Mouse (Mus musculus) cerebellum, postnatal 14 days (tissue): ENCODE data around the gene Hspb2.
A peak's percentile ranks its signal among the peaks of the same experiment; 100 is the strongest.

Experiments
- DNase-seq, 2 experiments: peaks; one replicate each; pipeline ENCODE4 v3.0.0; 2021; ENCODE audit warnings: mixed read lengths in 2 of 2

Hspb2 gene

DNA sequence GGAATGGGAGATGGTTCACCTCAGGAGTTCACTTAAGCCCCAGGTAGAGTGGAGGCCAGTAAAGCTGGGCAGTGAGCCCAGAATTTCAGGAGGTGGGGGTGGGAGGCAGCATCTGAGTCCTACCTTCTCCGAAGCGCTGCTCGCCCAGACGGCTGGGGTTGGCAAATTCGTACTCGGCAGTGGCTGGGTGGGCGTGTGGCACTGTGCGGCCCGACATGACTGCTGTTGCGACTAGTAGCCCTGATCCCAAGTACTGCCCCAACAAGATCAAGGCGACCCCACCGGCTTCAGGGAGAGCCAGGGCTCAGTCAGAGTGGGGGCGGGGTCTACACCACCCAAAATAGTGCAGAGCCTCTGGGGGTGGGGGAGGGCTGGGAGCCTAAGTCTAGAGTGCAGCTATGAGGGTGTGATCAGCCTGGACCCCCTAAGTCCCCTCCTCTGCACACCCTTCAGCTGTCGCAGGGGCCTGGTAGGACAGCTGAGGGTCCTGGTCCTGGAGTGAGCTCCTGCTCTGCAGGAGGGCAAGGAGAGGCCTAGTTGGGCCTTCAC lies at the start of gene Hspb2:
Gene Hspb2 (minus strand): TSS at position 301 of the 549 bp plus-strand sequence.
- DNase-seq = peak; percentile 51 to 64

DNA sequence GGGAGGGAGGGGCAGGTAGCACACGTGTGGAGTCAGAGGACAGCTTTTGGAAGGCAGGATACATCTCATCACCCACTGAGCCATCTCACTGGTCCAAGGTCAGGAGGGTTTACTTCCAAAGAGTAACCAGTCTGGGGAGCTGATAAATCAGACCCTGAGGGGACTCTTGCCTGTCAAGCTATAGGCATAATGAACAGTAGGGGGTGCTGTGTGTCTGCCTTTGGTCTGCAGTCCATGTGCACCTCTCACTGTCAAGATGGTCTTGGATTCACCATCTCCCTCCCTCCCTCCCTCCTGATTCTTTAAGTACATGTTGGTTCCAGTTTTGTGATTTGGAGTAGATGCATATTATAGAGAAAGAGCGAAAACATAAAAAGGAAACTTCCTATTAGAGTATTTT lies 48.8 kb upstream of the Hspb2 start:
- DNase-seq = peak; percentile 59 to 63

DNA sequence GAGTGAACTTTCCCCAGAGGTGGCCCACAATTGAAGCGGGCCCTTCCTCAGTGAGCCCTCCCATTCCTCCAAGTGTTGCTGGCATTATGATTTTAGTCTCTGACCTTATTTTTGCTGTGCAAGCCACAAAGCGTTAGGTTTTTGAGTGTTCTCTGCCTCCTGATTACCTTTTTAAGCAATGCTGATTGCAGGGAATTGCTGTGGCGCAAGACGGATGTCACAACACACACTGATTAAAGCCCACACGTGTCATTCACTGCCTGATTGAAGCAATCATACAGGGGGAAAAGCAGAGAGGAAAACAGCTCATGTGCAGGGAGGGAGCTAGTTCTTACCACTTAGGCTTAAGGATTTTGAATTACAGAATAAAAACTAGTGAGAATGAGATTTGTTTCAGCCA lies 46.2 kb upstream of the Hspb2 start:
- DNase-seq = no peak

DNA sequence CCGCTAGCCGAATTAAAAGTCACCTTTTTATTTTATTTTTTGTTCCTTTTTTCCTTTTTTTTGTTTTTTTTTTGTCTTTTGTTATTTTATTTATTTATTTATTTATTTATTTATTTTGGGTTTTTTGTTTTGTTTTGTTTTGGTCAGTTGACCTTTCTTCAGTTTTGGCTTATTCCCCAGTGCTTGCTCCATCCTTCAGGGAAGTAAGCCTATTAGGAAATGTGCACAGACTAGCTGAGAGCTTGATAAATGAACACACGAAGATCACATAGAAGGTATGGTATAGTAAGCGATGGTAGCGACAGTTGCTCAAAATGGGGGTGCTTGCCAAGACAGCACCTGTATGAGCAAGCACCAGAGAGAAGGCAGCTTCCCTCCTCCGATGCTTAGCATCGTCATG lies 45.5 kb upstream of the Hspb2 start:
- DNase-seq = no peak

DNA sequence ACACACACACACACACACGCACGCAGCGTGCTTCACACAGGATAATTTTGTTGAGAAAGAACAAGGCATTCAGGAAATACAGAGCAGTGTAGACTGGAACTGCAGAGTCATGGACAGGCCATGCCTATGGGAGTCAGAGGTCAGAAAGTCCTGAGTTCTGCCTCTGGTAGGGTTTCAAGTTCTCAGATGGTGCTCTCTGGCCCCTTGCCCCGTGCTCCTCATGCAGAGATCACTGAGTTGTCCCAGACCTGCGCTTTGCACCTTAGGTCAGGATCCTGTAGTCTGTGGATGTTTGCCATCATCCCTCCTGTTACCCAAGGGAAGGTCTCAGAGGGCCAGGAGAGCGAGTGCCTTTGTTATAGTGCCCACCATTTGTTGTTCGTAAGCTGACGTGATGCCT lies 44.6 kb upstream of the Hspb2 start:
- DNase-seq = no peak

DNA sequence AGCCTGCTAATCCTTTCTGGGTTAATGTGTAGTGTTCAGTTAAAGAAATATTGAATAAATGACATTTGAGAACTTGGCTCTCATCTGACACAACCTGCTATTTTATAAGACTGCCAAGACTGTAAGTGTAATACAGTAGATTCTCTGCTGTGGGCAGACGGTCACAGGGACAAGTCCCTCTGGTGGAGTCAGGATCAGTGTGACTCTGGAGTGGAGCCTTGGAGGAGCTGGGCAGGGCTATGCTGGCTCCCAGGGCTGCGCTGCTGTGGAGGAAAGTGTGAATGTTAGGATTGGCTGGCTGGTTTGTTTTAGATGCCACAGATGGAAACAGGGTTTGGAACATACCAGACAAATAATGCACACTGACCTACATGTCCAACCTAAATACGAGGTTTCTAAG lies 43.1 kb upstream of the Hspb2 start:
- DNase-seq = no peak

DNA sequence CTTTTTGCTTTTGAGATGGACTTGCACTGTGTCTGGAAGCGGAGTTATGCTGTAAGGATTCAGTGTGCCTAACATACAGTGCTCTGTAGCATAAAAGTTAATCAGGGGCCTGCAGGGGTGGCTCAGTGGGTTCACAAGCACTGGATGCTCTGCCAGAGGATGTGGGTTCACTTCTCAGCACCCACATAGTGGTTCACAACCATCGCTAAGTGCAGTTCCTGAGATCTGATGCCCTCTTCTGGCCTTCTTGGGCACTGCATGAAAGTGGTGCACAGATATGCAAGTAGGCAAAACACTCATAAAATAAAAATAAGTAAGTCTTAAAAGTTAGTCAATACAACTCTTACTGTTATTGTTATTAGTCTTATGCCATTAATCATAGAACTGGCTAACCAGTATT lies 30.0 kb upstream of the Hspb2 start:
- DNase-seq = peak; percentile 27 to 57

DNA sequence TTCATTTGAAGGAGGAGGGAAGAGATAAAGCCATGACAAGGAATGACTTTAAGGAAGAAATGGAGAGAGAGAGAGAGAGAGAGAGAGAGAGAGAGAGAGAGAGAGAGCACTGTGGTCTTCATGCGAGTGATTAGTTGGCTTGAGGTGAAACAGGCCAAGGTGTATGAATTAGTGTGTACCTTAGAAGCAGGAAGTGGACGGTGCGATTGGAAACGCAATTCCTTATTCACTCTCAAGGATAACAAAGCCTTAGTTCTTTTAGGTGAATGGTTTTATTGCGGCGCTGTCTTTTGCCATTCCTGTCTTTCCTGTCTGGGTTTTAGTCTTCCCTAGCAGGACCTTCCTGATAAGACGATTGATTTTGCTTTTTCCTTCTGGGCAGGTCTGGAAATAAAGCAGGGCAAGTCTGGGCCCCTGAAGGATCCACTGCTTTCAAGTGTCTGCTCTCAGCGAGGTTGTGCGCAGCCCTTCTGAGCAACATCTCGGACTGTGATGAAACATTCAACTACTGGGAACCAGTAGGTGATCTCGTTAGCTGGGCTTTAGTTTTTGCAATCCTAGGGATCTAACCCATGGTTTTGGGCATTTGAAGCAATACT lies 24.1 kb upstream of the Hspb2 start:
- DNase-seq = no peak

DNA sequence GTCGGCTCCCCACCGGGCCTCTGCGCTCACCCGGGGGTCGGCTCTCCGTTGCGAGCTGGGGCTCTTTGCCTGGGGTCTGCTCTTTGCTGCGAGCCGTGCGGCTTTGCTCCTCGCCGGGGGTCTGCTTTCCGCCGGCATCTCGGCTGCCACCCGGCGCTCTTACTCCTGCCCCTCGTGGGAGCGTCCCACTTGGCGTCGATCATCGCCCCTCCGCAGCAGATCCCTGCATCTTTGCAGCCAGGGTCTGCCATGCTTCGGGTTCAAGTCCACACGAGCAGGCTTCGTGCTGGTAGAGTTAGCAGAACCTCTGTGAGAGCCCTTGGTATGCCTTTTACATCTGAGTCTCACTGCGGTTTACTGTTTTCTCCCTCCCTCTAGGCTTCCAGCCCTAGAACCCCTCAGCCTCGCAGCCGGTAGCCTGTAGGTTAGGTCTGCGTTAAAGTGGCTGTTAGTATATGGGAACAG lies 23.5 kb upstream of the Hspb2 start:
- DNase-seq = no peak

DNA sequence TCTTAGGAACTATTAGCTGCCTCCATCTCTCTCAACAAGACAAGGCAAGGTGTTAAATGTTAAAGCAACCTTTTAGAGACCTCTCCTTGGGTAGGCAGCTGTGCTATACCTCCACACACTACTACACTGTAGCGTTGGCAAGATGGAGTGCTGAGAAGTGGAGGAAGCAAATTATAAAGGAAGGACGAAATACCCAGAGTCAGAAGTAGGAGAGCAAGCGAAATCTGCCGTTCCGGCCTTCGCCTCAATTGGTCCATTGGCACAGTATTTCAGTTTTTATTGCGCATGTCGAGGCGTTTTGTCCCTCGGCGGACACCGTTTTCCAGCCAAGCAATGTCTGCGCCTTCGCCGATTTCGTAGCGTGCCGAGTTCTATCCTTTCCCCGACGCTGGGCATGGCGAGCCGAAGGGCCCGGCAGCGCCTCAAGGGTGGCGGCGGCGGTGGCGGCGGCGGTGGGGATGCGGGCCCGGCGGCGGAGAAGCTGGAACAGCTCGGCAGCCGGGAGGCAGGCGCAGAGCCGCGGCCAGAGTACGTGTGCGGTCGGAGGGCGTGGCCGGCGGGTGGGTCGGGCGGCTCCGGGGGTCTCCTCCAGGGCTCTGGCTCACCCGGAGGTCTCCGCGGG lies 22.9 kb upstream of the Hspb2 start, which contains the start of the genes Alg9 and 1110032A03Rik:
Gene Alg9 (plus strand): TSS at position 29 of the 622 bp plus-strand sequence.
Gene 1110032A03Rik (minus strand): TSS at position 530 of the 622 bp plus-strand sequence.
- peak; percentile 96 to 97 for DNase-seq

DNA sequence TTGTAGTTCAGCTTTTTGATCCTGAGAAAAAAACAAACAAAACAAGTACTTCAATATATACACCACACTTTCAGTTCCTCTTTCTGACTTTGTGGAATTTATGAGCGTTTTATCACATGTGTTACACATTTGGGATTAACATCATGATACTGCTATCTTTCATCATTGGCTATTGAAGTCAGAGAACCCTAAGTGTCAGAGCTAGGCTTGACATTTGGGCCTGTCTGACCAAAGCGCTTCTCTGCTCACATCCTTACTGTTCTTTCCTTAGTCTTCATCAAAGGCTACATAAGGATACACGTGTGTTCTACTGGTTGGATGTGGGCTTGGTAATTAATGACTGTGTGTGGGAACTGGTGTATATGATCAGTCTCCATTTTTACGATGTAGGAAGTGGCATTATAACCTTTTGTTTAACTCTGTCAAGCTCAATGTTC lies 21.9 kb upstream of the Hspb2 start:
- DNase-seq = no peak

DNA sequence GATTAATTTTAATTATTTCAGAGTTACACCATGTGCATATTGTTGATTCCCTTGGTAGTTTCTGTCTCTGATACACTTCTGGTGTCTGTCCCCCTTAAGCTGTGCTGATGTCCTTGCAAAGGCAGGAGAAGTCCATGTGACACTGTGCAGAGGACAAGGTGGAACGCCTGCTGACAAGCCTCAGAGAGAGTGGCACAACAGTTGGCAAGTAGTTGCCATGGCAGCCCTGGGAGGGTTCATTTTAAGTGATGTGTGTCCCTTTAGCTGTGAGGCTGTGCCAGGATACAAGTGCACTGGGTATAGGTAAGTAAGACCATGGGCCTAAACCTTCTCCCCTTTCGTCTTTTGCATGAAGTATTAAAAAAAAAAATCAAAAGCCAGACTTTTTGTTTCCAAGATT lies 17.9 kb upstream of the Hspb2 start:
- DNase-seq = no peak

DNA sequence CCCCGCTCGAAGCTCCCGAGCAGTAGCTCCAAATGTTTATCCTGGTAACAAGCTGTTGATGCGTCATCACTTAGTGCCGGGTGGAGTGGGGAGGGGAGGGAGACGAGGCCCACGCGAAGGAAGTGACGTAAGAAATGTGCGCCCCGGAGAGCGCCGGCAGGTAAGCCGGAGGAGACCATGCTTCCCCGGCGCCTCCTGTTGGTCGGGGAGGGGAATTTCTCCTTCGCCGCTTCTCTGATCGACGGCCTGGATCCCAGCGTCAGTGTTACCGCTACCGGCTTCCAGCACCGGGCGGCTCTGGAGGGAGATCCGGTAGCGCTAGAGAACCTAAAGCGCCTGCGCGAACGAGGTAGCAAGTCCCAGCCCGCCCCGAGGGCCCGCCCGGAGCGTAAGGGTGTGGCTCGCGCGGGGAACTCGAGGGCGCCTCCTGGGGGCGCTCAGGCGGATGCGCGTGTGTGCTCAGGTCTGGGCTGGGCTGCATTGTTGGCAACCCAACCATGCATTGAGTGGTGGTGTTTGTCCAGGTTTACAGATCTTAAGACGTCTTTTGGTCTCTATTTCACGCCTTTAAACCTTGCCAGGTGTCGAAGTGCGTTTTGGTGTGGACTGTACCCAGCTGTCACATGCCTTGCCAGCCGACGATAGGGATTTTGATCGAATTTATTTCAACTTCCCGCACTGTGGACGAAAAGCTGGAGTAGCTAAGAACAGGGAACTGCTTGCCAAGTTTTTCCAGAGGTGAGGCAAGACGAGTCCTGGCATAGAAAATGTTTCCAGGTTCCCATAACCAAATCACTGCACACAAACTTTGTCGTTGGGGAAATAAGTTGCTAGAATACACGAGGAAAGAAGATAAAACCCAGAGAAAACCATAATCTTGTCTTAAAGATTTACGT lies 16.2 kb upstream of the Hspb2 start, which contains the start of gene Fdxacb1:
Gene Fdxacb1 (plus strand): TSS at position 130 of the 896 bp plus-strand sequence.
- DNase-seq = peak; percentile 98 to 99

DNA sequence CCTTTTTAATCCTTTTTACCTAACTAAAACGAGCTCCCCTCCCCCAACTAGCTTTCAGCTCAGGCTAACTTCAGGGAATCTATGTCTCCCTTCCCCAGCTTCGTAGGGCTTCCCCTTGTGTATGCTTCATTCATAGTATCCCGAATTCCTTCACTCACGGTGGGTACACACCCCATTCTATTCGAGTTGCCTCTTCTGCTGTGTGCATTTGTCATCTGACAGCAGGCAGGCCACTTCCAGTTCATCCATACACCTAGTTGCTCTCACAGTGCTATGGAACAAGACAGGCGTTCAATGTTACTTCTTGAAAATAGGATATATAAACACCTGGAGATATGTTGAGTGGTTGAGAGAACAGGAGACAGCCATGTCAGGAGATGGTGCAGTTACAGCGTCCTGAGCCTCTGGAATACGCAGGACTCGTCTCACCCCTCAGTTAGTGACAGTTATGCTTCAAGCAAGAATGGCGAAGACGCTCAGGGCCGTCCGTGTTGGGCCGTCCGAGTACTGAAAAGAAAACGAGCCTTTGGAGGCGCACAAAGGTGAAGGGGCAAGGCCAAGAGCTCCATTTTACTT lies 15.5 kb upstream of the Hspb2 start:
- DNase-seq = peak; percentile 18 to 26

DNA sequence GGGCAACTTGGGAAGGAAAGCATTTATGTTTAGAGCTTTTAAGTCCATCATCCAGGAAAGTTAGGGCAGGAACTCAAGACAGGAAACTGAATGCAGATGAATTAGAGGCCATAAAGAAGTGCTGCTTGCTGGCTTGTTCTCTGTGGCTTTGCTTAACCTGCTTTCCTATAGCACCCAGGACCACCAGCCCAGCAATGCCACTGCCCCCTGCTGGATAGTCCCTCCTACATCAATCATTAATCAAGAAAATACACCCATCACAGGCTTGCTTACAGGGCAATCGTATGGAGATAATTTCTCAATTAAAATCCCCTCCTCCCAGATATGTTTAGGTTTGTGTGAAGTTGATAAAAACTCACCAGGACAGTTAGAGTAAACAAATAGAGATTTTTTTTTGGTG lies 11.2 kb upstream of the Hspb2 start:
- peak; percentile 42 to 59 for DNase-seq

DNA sequence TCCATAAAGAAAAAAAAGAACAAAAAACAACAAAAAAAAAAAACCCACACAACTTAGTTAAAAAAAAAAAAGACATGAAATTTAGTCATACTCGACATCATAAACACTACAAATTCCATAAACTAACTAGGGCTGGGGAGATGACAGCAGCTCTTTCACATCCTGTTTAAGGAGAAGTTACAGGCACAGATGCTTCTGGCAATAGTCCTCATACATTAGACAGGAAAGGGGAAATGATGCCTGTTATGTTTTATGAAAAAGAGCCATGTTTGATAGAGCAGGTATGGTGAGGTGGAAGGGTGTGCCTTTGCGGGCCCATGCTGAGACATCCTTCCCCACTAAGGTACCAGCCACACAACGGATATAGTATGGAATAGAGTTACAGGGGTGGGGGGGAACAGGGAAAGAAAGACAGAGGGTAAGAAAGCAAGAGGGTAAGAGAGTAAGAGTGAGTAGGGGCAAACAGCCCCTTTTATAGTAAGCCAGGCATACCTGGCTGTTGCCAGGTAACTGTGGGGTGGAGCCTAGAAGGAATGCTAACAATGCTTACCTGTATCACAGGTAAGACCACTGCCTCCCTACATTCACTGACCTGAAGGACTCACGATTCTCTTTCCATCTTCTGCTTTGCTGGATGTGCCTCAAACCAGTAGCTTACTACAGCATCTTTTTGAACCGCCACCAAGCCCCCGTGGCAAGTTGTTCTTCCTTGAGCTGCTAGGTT lies 9.5 kb upstream of the Hspb2 start:
- DNase-seq = no peak

DNA sequence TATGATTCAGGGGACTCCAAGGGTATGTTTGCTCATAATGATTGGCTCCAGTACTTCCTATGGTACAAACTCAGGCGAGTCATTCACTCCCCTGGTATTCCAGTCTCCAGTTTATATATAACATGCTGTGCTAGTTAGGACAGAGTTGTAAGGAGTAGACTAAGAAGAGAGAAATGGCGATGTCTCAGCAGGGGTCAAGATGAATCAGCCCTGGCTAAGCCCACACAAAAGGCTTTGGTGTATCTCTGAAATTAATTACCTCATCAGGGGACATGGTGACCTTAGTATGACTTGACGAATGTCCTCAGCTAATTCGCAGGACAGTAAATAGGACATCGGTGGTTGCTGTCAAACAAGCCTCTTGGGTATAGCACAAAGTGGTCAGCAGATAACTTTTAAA lies 4.6 kb upstream of the Hspb2 start:
- DNase-seq = no peak

DNA sequence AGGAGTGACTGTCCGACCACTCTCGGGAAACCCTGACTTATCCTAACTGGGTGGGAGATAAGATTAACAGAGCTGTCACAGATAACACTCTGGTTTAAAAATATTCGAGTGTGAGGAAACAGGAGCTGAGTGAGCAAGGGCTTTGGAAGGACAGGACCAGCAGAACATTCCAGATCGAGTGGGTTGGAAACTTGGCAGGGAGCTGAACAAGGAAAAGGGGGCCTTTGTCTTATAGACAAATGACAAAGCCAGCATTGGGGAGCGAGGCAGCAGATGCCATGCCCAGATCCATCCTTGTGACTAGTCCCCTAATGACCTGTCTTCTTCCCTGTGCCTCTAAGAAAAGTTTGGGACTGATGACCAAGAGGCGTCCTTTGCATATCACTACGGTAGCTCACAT lies 1.8 kb upstream of the Hspb2 start:
- no peak for DNase-seq

DNA sequence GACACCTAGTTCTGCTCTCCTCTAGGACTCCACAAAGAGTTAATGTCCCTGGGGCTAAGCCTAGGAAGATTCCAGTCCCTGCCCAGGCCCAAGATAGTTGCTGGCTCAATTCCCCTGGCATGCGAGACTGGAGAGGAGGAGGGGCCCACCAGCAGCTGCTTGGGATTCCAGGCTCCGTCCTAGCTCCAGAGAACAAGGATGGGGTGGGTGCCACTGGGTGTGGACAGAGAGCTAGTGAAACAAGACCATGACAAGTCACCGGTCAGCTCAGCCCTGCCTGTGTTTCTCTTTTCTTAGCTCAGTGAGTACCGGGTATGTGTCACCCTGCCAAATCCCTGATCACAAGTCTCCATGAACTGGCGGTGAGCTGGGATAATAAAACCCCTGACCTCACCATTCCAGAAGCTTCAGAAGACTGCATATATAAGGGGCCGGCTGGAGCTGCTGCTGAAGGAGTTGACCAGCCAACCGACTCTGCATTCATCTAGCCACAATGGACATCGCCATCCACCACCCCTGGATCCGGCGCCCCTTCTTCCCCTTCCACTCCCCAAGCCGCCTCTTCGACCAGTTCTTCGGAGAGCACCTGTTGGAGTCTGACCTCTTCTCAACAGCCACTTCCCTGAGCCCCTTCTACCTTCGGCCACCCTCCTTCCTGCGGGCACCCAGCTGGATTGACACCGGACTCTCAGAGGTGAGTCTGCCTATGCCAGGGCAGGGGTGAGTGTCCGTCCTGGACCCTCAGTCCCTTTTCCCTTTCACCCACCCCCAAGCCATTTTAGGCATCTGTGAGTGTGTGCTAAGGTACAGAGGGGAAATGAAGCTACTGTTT lies 846 bp upstream of the Hspb2 start:
- DNase-seq = peak; percentile 71 to 78

DNA sequence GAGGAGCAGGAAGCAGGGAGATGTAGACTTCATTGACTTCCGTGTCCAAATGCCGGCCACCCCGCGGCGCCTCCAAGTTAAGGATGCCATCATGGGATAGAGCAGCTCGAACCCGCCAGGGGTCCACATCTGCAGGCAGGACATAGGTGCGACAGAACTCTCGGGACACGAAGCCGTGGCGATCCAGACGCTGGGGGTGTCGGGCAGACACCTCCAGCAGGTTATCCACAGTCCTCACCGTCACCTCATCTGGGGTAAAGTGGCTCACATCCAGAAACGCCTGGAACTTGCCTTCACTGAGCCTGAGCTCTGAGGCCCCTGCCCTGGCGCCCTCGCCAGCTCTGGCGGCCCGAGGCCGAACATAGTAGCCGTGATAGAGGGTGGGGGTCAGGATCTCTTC lies 831 bp downstream of the Hspb2 start, which contains the start of gene Cryab:
Gene Cryab (plus strand): TSS at position 3 of the 400 bp plus-strand sequence.
- peak in 1 of 2 experiments; percentile 35 for DNase-seq

DNA sequence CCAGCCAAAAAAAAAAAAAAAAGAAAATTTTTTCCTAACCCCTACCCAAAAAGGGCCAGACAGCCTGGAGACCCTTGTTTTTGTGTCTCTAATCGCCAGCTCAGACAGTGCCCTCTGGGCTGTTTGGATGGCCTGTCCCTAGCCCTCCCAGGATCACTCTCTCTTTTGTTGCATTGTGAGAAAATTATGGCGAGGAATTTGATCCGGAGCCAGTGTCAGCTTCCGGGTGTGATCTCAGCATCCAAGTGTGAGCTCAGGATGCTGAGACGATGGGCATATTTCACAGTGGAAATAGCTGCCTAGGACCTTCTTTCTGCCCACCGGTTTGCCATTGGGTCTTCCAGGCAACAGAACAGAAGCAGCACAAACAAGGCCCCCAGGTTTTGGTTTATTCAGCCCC lies 1.4 kb downstream of the Hspb2 start:
- DNase-seq = no peak
